Mouse (Mus musculus): ENCODE data around the gene Necap2.

DNA sequence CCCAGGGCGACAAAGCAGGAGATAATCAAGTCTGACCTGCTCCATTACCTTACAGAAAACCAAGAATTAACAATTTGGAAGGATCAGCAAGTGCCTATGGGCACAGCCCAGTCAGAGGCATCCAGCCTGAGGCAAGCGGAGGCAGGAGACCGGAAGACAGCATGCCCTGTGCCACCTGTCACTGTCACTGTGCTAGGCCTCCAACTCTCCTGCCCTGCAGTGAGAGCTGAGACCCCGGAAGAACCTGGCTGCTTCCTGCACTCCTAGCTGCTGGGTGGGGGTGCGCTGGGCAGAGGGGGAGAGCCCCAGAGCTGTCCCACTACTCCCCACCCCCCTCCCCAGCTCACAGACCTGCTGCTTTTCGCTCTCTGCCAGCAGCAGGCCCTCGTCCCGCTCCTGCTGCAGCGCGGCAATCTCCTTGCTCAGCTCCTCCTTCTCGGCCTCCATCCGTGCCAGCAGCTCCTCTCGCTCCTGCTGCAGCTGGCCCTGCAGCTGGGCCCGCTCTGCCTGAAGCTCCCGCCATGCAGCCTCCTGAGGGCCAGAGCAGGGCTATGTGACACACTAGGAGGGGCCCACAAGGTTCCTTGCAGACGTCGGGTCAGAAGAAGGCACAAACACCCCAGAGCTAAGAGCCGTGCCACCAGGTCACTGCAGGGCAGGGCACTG is 47.5 kb downstream of the Necap2 start:
- TF ChIP-seq POLR2A (IDR thresholded peaks at IDR 0.05; ENCODE audit: borderline replicate concordance, extremely low read depth, insufficient read depth, insufficient read length, poor library complexity, severe bottlenecking) (no peak), CTCF (IDR thresholded peaks at IDR 0.05; ENCODE audit: borderline replicate concordance, extremely low read depth, insufficient read depth, insufficient read length) (no peak)
